Mouse (Mus musculus): ENCODE results near the gene Ndufb8.

Gene Ndufb8

GRCm38 (mm10) chr19:44554861-44555590 is at the start of gene Ndufb8:
Ndufb8 (minus strand) TSS chr19:44555440.
- DNase-seq (ENCODE audit: low spot score in 2 of 2) = peak; percentile 56 to 94

GRCm38 (mm10) chr19:44594180-44594579 is 38.9 kb upstream of the Ndufb8 start:
- DNase-seq (ENCODE audit: low spot score in 2 of 2) = no peak

GRCm38 (mm10) chr19:44591638-44592037 is 36.4 kb upstream of the Ndufb8 start:
- no peak for DNase-seq (ENCODE audit: low spot score in 2 of 2)

GRCm38 (mm10) chr19:44590992-44591391 is 35.8 kb upstream of the Ndufb8 start:
- no peak for DNase-seq (ENCODE audit: low spot score in 2 of 2)

- no peak for DNase-seq (ENCODE audit: low spot score in 2 of 2)
These were observed 34.5 kb upstream of the Ndufb8 start for GRCm38 (mm10) chr19:44589591-44590223.

- no peak for DNase-seq (ENCODE audit: low spot score in 2 of 2)
These were observed 32.8 kb upstream of the Ndufb8 start for GRCm38 (mm10) chr19:44588036-44588435.

- peak; percentile 61 to 95 for DNase-seq (ENCODE audit: low spot score in 2 of 2)
These were observed 27.5 kb upstream of the Ndufb8 start for GRCm38 (mm10) chr19:44582638-44583309.

GRCm38 (mm10) chr19:44582103-44582502 is 26.9 kb upstream of the Ndufb8 start:
- no peak for DNase-seq (ENCODE audit: low spot score in 2 of 2)

GRCm38 (mm10) chr19:44578038-44578437 is 22.8 kb upstream of the Ndufb8 start:
- DNase-seq (ENCODE audit: low spot score in 2 of 2) = no peak

GRCm38 (mm10) chr19:44576275-44576674 is 21.0 kb upstream of the Ndufb8 start:
- no peak for DNase-seq (ENCODE audit: low spot score in 2 of 2)

GRCm38 (mm10) chr19:44567763-44568162 is 12.5 kb upstream of the Ndufb8 start:
- DNase-seq (ENCODE audit: low spot score in 2 of 2) = no peak

GRCm38 (mm10) chr19:44564006-44564405 is 8.8 kb upstream of the Ndufb8 start:
- no peak for DNase-seq (ENCODE audit: low spot score in 2 of 2)

- DNase-seq (ENCODE audit: low spot score in 2 of 2) = peak; percentile 90 to 98
These were observed 7.5 kb upstream of the Ndufb8 start, which contains the start of gene Hif1an for GRCm38 (mm10) chr19:44562652-44563206. Hif1an (plus strand) TSS chr19:44562850.

- DNase-seq (ENCODE audit: low spot score in 2 of 2) = no peak
These were observed 765 bp downstream of the Ndufb8 start for GRCm38 (mm10) chr19:44554490-44554860.

- DNase-seq (ENCODE audit: low spot score in 2 of 2) = no peak
These were observed 2.0 kb downstream of the Ndufb8 start for GRCm38 (mm10) chr19:44553286-44553685.

- DNase-seq (ENCODE audit: low spot score in 2 of 2) = no peak
These were observed 2.5 kb downstream of the Ndufb8 start, which contains the start of gene Gm20538 for GRCm38 (mm10) chr19:44552731-44553130. Gm20538 (minus strand) TSS chr19:44552831.

GRCm38 (mm10) chr19:44545321-44546041 is 9.8 kb downstream of the Ndufb8 start, which contains the start of gene Sec31b:
Sec31b (minus strand) TSS chr19:44545864.
- DNase-seq (ENCODE audit: low spot score in 2 of 2) = no peak

- peak in 1 of 2 experiments; percentile 72 for DNase-seq (ENCODE audit: low spot score in 2 of 2)
These were observed 10.5 kb downstream of the Ndufb8 start for GRCm38 (mm10) chr19:44544775-44545174.

GRCm38 (mm10) chr19:44544372-44544771 is 10.9 kb downstream of the Ndufb8 start:
- DNase-seq (ENCODE audit: low spot score in 2 of 2) = no peak

GRCm38 (mm10) chr19:44542694-44543178 is 12.5 kb downstream of the Ndufb8 start:
- DNase-seq (ENCODE audit: low spot score in 2 of 2) = no peak

GRCm38 (mm10) chr19:44537416-44537815 is 17.8 kb downstream of the Ndufb8 start:
- no peak for DNase-seq (ENCODE audit: low spot score in 2 of 2)

Measured in left cerebral cortex, adult 9 months (tissue).